Mouse (Mus musculus) thymus, adult 2 months (tissue): ENCODE data around the gene Dnal1.

Experiments used
- CTCF ChIP-seq: fragments of 200-500 bp; IDR thresholded peaks from 2 replicates; pipeline ENCODE4 v1.5.1; 2012; ENCODE audit warnings: mild to moderate bottlenecking, control low read depth, low read length, moderate library complexity, borderline replicate concordance; ENCODE audit not compliant: control insufficient read depth, poor library complexity, insufficient read depth; ENCODE audit errors: extremely low read depth
- POLR2A ChIP-seq: fragments of 200-500 bp; IDR thresholded peaks from 2 replicates; pipeline ENCODE4 v1.6.1; 2012; ENCODE audit warnings: mild to moderate bottlenecking, low read length, control low read depth, moderate library complexity; ENCODE audit not compliant: control insufficient read depth, poor library complexity, insufficient read depth; ENCODE audit errors: extremely low read depth

DNA sequence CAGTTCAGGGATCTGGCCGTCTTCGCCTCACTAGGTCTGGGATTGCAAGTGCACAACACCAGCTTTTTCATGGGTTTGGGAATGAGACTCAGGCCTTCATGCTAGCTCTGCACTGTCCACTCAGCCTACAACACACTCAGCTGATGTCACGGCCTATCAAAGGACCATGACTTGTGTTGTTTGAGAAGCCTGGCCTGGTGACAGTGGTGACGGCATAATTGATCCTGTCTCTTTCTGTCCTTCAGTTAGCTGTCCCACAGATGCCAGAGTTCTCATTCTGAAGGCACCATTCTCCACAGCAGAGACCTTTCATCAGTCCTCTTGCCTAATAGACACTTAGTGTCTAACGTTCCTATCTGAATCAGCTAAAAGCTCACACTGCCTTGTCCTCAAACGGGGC, 14.4 kb downstream of the Dnal1 start:
- TF ChIP-seq CTCF = no peak
- TF ChIP-seq POLR2A = no peak
